In genomic region chr11:54724353-54725034, GRCm38 (mm10) we compare ENCODE assay signal across 8 mouse cellular contexts.
A peak's percentile ranks its signal among the peaks of the same experiment; 100 is the strongest.
DNase-seq lines count a peak whose midpoint lies in the region; ATAC-seq lines count a peak whose summit lies in the region.

No protein-coding gene starts in this region.

- ATAC-seq in inflammation-experienced regulatory T-cells, adult 6 months: no peak

- peak; percentile 37 for DNase-seq in cerebellum, adult 9-11 months
- no peak for DNase-seq in cerebellum, adult 8-10 months
- DNase-seq in layer of hippocampus, adult 8-10 months (ENCODE audit: low spot score in 2 of 2): peak; percentile 57 to 64
- no peak for DNase-seq in layer of hippocampus, postnatal 14 days (ENCODE audit: low spot score in 2 of 2)
- peak; percentile 69 for DNase-seq in adrenal gland, postnatal 14 days
- DNase-seq in layer of hippocampus, adult 9-11 months: peak; percentile 85
- DNase-seq in thymus, postnatal 36 days: no peak

Comparison
In these comparisons a context has a peak if more than half of its experiments do, and no peak if none do; other contexts are left out.
1. DNase-seq: peak in cerebellum, adult 9-11 months (single experiment), layer of hippocampus, adult 8-10 months (2 of 2), adrenal gland, postnatal 14 days (single experiment) and layer of hippocampus, adult 9-11 months (single experiment); none in cerebellum, adult 8-10 months (single experiment), layer of hippocampus, postnatal 14 days (0 of 2) and thymus, postnatal 36 days (0 of 2).